Mouse (Mus musculus): ENCODE measurements around the gene Telo2. TPM values are rescaled to one million over a fixed set of nuclear protein-coding genes. Genes with fewer than 3 reads are reported as not detected.

Gene Telo2
- polyA plus RNA-seq, 1 experiment = 8.9 TPM

DNA sequence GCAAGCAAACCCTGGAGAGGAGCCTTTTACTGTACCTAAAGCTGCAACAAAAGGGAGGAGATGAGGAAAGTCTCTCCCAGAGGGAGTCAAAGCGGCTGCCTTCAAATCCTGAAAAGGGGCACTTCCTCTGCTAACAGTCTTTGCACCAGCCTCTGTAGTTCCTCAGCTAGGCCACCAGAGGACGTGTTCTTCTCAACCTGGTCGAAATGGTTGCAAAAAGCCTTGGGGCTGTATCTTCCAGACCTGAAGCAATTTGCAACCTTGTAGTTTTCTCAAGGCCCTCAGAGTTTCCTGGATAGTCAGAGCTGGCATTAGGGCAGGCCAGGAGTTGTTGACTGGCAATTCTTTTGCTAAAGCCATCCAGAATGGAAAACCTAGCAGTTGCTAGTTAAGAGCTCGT, 1.5 kb upstream of the Telo2 start:
- WGBS = 43% methylated on average over 4 of the region's 4 CpGs
- TF ChIP-seq POLR2A (IDR thresholded peaks at IDR 0.05; ENCODE audit: low read depth, low read length) = no peak
- no peak for TF ChIP-seq CTCF (IDR thresholded peaks at IDR 0.05; ENCODE audit: extremely low read depth, insufficient read length, insufficient replicate concordance, low read depth, low read length)
- Histone ChIP-seq H3K4me3 (ENCODE audit: low read depth, low read length) (no peak overlapping the region), H3K27me3 (ENCODE audit: control insufficient read depth, insufficient read depth, low read length) (no peaks in the 10 kb centered on the region), H3K36me3 (ENCODE audit: control insufficient read depth, insufficient read depth, low read length) (no peaks in the 10 kb centered on the region), H3K4me1 (ENCODE audit: control insufficient read depth, insufficient read depth, insufficient read length, low read length) (peaks cover 8% of the 10 kb centered on the region; the same call in 1 of the 2 replicates), H3K27ac (ENCODE audit: insufficient read depth, low read depth, low read length) (no peak overlapping the region)

GRCm38 (mm10) chr17:25114908-25115645, 690 bp downstream of the Telo2 start:
- H3K4me1 ChIP-seq (ENCODE audit: control insufficient read depth, insufficient read depth, insufficient read length, low read length) = peaks cover 8% of the 10 kb centered on the region; the same call in 1 of the 2 replicates
- H3K27me3 ChIP-seq (ENCODE audit: control insufficient read depth, insufficient read depth, low read length) = no peaks in the 10 kb centered on the region
- H3K36me3 ChIP-seq (ENCODE audit: control insufficient read depth, insufficient read depth, low read length) = peaks cover 5% of the 10 kb centered on the region; the same call in 1 of the 2 replicates
- peak overlapping the region; percentile 81 for H3K27ac ChIP-seq (ENCODE audit: insufficient read depth, low read depth, low read length)
- no peak for TF ChIP-seq CTCF (IDR thresholded peaks at IDR 0.05; ENCODE audit: extremely low read depth, insufficient read length, insufficient replicate concordance, low read depth, low read length)
- no peak for TF ChIP-seq POLR2A (IDR thresholded peaks at IDR 0.05; ENCODE audit: low read depth, low read length)
- WGBS = 8% methylated on average over 23 of the region's 23 CpGs
- peak overlapping the region; percentile 70 for H3K4me3 ChIP-seq (ENCODE audit: low read depth, low read length)

- 73% methylated on average over 3 of the region's 3 CpGs for WGBS
- TF ChIP-seq POLR2A (IDR thresholded peaks at IDR 0.05; ENCODE audit: low read depth, low read length) = no peak
- TF ChIP-seq CTCF (IDR thresholded peaks at IDR 0.05; ENCODE audit: extremely low read depth, insufficient read length, insufficient replicate concordance, low read depth, low read length) = no peak
- Histone ChIP-seq H3K27me3 (ENCODE audit: control insufficient read depth, insufficient read depth, low read length) (no peaks in the 10 kb centered on the region), H3K27ac (ENCODE audit: insufficient read depth, low read depth, low read length) (no peak overlapping the region), H3K4me3 (ENCODE audit: low read depth, low read length) (no peak overlapping the region), H3K4me1 (ENCODE audit: control insufficient read depth, insufficient read depth, insufficient read length, low read length) (peaks cover 8% of the 10 kb centered on the region; the same call in 1 of the 2 replicates), H3K36me3 (ENCODE audit: control insufficient read depth, insufficient read depth, low read length) (peaks cover 8% of the 10 kb centered on the region; the same call in 1 of the 2 replicates)
Observed at GRCm38 (mm10) chr17:25112423-25112810, 3.4 kb downstream of the Telo2 start.

- TF ChIP-seq POLR2A (IDR thresholded peaks at IDR 0.05; ENCODE audit: low read depth, low read length) (no peak), CTCF (IDR thresholded peaks at IDR 0.05; ENCODE audit: extremely low read depth, insufficient read length, insufficient replicate concordance, low read depth, low read length) (no peak)
- no peaks in the 10 kb centered on the region for H3K27me3 ChIP-seq (ENCODE audit: control insufficient read depth, insufficient read depth, low read length)
- H3K4me3 ChIP-seq (ENCODE audit: low read depth, low read length) = no peak overlapping the region
- H3K36me3 ChIP-seq (ENCODE audit: control insufficient read depth, insufficient read depth, low read length) = peaks cover 9% of the 10 kb centered on the region; the same call in 1 of the 2 replicates
- H3K4me1 ChIP-seq (ENCODE audit: control insufficient read depth, insufficient read depth, insufficient read length, low read length) = peaks cover 8% of the 10 kb centered on the region; the same call in 1 of the 2 replicates
- WGBS = 68% methylated on average over 8 of the region's 8 CpGs
- no peak overlapping the region for H3K27ac ChIP-seq (ENCODE audit: insufficient read depth, low read depth, low read length)
Observed at GRCm38 (mm10) chr17:25111739-25112422, 3.9 kb downstream of the Telo2 start.

GRCm38 (mm10) chr17:25111220-25111619, 4.5 kb downstream of the Telo2 start:
- H3K4me1 ChIP-seq (ENCODE audit: control insufficient read depth, insufficient read depth, insufficient read length, low read length) = peaks cover 6% of the 10 kb centered on the region; the same call in 1 of the 2 replicates
- no peaks in the 10 kb centered on the region for H3K27me3 ChIP-seq (ENCODE audit: control insufficient read depth, insufficient read depth, low read length)
- no peak overlapping the region for H3K4me3 ChIP-seq (ENCODE audit: low read depth, low read length)
- peaks cover 10% of the 10 kb centered on the region; the same call in 1 of the 2 replicates for H3K36me3 ChIP-seq (ENCODE audit: control insufficient read depth, insufficient read depth, low read length)
- 90% methylated on average over 5 of the region's 5 CpGs for WGBS
- TF ChIP-seq POLR2A (IDR thresholded peaks at IDR 0.05; ENCODE audit: low read depth, low read length) (no peak), CTCF (IDR thresholded peaks at IDR 0.05; ENCODE audit: extremely low read depth, insufficient read length, insufficient replicate concordance, low read depth, low read length) (no peak)
- no peak overlapping the region for H3K27ac ChIP-seq (ENCODE audit: insufficient read depth, low read depth, low read length)

DNA sequence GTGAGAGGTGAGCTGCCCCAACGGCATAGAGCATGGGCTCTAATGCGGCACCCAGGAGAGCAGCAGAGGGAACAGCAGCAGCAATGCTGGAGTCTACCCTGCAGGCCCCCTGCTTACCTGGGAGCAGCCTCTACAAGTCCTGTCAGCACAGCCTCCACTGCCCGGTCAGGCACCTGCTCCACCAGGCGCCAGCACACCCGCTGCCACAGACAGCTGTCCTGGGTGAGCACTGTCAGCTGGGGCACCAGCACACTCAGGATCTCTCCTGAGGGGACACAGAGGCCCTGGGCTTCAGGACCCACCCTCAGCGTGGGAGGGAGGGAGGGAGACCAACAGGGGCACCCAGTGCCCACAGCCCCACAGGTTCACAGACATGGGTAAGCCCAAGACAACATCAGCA, 5.2 kb downstream of the Telo2 start:
- no peaks in the 10 kb centered on the region for H3K27me3 ChIP-seq (ENCODE audit: control insufficient read depth, insufficient read depth, low read length)
- H3K4me1 ChIP-seq (ENCODE audit: control insufficient read depth, insufficient read depth, insufficient read length, low read length) = peaks cover 4% of the 10 kb centered on the region; the same call in 1 of the 2 replicates
- 86% methylated on average over 6 of the region's 6 CpGs for WGBS
- H3K4me3 ChIP-seq (ENCODE audit: low read depth, low read length) = no peak overlapping the region
- H3K36me3 ChIP-seq (ENCODE audit: control insufficient read depth, insufficient read depth, low read length) = peaks cover 10% of the 10 kb centered on the region; the same call in 1 of the 2 replicates
- TF ChIP-seq CTCF (IDR thresholded peaks at IDR 0.05; ENCODE audit: extremely low read depth, insufficient read length, insufficient replicate concordance, low read depth, low read length) = no peak
- TF ChIP-seq POLR2A (IDR thresholded peaks at IDR 0.05; ENCODE audit: low read depth, low read length) = no peak
- no peak overlapping the region for H3K27ac ChIP-seq (ENCODE audit: insufficient read depth, low read depth, low read length)

- Histone ChIP-seq H3K27me3 (ENCODE audit: control insufficient read depth, insufficient read depth, low read length) (no peaks in the 10 kb centered on the region), H3K4me1 (ENCODE audit: control insufficient read depth, insufficient read depth, insufficient read length, low read length) (no peaks in the 10 kb centered on the region), H3K36me3 (ENCODE audit: control insufficient read depth, insufficient read depth, low read length) (peaks cover 17% of the 10 kb centered on the region; the same call in 1 of the 2 replicates), H3K27ac (ENCODE audit: insufficient read depth, low read depth, low read length) (no peak overlapping the region), H3K4me3 (ENCODE audit: low read depth, low read length) (no peak overlapping the region)
- peak; percentile 58; the same call in 1 of the 2 replicates for TF ChIP-seq CTCF (IDR thresholded peaks at IDR 0.05; ENCODE audit: extremely low read depth, insufficient read length, insufficient replicate concordance, low read depth, low read length)
- TF ChIP-seq POLR2A (IDR thresholded peaks at IDR 0.05; ENCODE audit: low read depth, low read length) = no peak
- 74% methylated on average over 2 of the region's 2 CpGs for WGBS
Observed at GRCm38 (mm10) chr17:25109578-25109977, 6.2 kb downstream of the Telo2 start.

All from small intestine, adult 2 months (tissue).